Mouse (Mus musculus) frontal cortex, adult 2 months (tissue): ENCODE results near the gene Eif2ak3. TPM values are rescaled to one million over a fixed set of nuclear protein-coding genes. Genes with fewer than 3 reads are reported as not detected.
A peak's percentile ranks its signal among the peaks of the same experiment; 100 is the strongest.

Experiments
- DNase-seq, 2 experiments: peaks; one replicate each; pipeline ENCODE4 v3.0.0; 2022; ENCODE audit warnings: low spot score in 1 of 2; ENCODE audit errors: extremely low spot score in 1 of 2
- polyA plus RNA-seq: library from polyadenylated mRNA; depleted of rRNA; stranded (reverse); fragments of >200 nt; gene quantifications from 2 replicates; pipeline ENCODE4 v1.2.3, GENCODE M21; 2012; rRNA removed

Eif2ak3 gene
- polyA plus RNA-seq, 1 experiment: 17.9 TPM

DNA sequence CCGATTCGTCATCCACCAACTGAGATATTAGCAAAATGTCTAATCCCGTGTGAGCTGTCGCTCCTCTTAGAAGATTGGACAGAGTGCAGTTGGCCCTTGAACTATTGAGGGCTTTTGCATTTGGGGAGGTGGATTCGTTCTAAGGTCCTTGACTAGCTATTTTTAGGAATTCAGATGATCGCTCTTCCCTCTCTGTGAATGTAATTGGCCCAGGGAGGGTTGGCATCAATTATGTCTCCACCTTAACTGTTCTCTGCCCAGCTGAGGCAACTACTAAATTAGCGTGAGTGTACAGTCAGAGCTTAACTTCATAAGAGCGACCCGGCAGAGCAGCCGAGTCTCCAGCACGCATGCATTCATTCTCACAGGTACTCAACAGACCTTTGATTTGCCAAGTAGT is 43.7 kb downstream of the Eif2ak3 start:
- no peak for DNase-seq

DNA sequence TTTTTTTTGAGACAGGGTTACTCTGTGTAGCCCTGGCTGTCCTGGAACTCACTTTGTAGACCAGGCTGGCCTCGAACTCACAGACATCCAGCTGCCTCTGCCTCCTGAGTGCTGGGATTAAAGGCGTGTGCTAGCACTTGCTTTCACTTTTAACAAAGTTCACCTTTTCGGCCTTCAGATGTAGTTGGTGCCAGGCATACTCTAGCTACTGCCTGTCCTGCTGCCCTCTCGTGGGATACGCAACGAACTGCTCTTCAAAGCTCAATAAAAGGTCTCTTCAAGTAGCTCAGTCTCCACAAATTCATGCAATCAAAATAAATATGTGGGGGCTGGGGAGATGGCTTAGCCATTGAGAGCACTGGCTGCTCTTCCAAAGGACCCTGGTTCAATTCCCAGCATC is 53.9 kb downstream of the Eif2ak3 start:
- DNase-seq: no peak

DNA sequence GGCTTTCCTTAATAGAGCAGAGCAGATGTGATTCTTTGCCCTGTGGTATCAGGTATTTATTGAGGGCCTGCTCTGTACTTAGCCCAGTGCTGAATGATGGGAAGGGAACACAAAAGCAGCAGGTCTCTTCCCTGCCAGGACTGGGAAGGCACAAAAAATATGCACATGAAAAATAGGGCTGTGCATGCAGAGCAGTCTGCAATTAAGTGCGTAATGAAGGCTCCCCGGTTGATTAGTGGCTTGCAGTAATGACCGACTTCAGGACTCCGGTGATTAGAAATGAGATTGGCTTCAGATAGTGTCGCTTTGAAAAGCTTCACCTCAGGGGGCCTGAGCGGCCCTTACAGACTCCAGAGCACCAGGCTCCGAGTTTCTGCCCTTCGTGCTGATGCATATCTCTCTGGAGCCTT is 55.3 kb downstream of the Eif2ak3 start:
- no peak for DNase-seq

DNA sequence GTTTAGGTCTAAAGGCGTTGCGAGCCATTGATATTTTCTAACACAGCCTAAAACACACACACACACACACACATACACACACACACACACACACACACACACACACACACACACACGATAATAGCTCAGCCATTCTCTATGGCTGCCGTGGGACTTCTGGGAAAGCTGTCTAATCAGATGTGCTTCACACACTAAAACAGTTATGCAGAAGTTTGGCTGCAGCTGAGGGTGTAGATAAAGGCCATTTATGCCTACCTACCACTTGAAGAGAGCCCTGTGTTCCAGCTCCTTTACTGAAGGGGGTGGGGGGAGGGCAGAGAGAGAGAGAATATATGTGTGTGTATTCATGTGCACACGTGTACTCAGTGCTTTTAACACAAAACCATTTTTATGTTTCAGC is 59.4 kb downstream of the Eif2ak3 start:
- DNase-seq: no peak

DNA sequence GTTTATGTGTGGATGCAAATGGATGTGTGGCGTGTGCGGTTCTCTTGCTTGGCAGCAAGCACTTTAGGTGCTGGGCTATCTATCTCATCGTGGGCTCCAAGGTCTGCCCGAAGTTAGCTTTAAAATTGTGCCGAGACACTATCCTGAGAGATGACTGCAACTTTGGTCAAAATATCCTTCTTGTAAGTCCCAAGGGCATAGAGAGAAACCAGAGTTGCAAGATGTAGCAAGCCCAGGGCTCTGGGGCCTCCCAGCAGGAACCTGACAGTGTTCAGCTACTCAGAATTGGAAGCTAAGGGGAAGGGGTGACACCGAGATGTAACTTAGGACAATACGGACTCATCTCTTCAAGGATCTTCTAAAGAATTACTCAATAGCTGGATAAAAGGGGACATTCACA is 65.3 kb downstream of the Eif2ak3 start:
- DNase-seq: no peak

DNA sequence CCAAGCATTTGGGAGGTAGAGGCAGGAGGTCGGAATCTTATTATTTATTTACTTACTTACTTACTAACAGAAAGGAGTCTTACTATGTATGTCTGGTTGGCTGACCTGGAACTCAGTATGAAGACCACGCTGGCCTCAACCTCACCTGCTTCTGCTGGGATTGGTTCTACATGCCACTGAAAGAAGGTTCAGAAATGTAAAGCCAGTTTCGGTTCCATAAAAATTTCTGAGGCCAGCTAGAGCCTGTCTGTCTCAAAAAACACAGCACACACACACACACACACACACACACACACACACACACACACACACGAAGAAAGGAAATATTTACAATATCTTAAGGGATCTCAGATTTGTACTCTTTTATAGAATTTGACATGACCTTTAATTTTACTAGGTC is 66.0 kb downstream of the Eif2ak3 start:
- no peak for DNase-seq

DNA sequence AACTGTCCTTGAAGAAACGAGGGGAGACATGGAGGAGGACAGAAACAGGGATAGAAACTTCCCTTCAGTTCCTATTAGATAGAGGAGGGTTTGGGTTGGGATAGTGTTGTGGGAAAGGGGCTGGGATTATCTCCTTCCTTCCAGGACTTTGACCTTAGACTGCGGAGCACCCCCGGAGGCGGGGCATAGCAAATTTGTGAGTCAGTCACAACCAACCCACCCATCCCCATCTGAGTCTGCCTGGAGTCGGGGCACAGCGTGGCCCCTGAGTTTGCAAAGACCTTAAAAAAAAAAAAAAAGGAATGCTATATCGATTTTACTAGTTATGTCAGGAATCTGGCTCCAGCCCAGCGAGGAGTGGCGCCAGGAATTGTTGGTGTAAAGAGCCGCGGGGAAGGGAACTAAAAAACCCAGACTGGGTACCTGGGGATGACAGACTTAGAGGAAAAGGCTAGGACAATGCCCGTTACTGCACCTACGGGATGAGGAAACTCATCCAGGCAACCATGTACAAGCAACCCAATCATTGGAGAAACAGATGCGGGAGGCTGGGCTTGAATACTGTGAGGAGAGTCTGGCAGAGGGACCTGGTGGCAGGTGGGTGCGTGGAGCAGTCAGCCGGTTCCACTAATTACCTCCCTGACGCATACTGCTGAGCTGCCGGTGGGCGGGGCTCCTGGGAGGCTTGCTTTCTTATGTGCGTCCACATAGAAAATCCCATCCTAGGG is 67.5 kb downstream of the Eif2ak3 start:
- DNase-seq: peak in 1 of 2 experiments; percentile 41

DNA sequence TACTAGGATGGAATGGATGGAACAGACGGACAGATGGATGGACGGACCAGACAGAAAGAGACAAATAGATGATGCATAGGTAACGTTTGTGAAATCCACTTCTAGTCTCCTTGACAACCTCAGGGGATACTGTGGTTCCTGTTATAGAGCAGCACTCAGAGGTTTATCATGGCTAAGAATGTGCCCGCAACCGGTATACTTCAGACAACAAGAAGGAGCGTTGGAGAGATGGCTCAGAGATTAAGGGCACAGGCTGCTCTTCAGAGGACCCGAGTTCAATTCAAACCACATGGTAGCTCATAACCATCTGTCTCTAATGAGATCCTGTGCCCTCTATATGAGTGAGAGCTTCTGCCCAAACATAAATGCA is 68.1 kb downstream of the Eif2ak3 start:
- DNase-seq: no peak

DNA sequence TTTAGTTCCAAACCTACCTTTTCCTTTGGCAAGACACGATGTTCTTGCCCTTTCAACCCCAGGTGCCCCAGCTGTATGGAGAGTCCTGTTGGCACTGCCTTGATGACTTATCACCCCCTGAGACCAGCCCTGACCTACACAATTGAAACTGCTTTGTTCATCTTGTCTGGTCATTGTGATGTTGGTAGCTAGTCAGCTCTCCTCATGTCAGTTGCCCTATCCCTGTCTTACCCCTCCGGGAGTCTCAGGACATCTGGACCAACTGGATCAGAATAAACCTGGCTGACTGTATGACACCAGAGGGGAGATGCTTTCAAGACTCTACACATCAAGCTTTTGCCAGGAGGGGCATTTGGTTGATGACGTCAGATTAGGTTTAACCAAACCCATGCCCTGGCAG is 74.5 kb downstream of the Eif2ak3 start, which contains the start of gene Tex37:
Tex37 (minus strand) TSS at position 101 of the 400 bp plus-strand sequence.
- no peak for DNase-seq

DNA sequence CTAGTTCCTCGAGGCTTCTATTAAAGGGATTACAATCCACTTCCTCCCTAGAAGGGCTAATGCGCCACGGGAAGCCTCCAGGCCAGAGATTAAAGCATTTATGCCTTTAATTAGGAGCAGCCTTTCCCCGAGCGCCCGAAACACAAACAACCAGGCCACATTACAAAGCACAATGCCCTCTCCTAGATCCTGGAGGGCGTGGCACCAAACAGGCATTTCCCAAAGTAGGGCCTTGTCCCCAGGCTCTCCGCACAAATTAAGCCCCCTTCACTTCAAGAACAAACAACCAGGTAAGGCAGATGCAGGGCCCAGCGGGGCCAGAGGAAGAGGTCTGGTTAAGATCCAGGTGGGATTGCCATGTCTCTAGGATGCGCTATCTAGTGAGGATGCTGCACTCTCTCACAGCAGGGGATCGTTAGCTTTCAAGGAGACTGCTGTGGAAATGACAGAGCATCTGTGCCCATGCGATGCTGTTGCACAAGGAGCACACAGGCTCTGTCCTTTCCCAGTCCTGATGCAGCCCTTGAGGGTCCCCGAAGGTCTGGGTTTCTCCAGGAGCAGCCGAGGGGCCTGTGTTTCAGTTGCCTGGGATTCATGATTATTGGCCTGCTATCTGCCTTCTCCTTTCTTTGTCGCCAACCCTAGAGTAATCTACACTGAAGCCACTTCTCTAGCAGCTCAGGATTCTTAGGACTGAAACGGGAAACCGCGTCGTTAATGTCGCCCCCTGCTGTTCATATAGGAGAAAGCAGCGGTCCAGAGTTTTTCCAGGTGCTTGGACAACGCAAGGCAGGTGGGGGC is 77.2 kb downstream of the Eif2ak3 start:
- DNase-seq: peak in 1 of 2 experiments; percentile 69

DNA sequence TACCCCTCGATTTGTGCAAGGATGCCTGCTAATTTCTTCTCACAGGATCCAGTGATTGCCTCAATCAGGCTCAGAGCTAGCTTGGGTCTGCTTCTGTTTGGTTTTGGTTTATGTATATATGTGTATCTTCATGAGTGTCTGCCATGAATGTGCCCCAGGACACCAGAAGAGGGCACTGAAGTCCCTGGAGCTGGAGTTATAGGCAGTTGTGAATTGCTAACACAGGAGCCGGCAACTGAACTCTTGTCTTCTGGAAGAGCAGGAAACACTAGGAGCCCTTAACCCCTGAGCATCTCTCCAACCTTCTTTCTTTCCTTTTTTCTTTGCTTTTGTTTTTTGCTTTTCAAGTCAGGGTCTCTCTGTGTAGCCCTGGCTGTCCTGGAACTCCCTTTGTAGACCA is 87.5 kb downstream of the Eif2ak3 start:
- DNase-seq: no peak

DNA sequence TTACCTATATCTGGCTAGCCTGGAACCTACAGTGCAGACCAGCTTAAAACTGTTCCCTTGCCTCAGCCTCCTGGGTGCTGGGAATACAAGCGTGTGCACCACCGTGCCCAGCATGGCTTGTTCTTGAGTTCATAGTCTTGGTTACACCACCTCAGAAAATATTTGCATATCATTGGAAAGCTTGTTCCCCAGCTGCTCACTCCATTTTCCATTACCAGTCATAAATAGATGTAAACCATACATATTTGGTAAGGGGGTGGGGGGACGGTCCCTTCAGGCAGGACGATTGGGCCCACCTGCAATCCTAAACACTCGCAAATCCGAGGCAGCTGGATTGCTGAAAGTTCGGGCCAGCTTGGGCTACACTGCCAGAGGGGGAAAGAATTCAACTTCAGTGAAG is 109.0 kb downstream of the Eif2ak3 start:
- no peak for DNase-seq

DNA sequence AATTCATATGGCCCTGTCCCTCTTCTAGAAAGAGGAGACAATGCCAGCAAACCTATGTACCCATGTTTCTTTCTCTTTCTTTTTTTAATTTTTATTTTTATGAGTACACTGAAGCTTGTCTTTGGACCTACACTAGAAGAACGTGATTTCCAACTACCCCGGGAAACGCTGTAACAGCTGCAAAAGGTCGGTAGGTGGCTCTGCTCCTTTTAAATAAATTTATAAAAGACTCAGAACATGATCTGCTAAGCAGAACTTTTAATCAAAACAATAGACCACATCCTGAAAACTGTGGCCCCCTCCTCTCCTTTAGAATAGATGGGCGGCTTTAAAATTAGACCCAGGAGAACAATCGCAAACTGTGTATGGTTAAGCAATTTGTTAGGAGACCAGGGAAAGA is 109.7 kb downstream of the Eif2ak3 start:
- DNase-seq: peak; percentile 2 to 45

Other genes with a start within 250 kb of the Eif2ak3 start
- gene Rpia, start 52.3 kb upstream of the Eif2ak3 start, polyA plus RNA-seq: 15.7 and 16.7 TPM in 2 replicates
- gene Tex37, start 74.4 kb downstream of the Eif2ak3 start, polyA plus RNA-seq: not detected in 2 replicates
- gene Foxi3, start 112.0 kb downstream of the Eif2ak3 start, polyA plus RNA-seq: not detected in 2 replicates